Mouse (Mus musculus): Measurements from ENCODE around the gene Otub1.

Gene Otub1

GRCm38 (mm10) chr19:7149158-7149685, 56.9 kb downstream of the Otub1 start:
- DNase-seq (ENCODE audit: extremely low read depth, insufficient read length, low spot score), result no peak

- no peak for DNase-seq (ENCODE audit: extremely low read depth, insufficient read length, low spot score)
Observed at GRCm38 (mm10) chr19:7148541-7149085, 57.5 kb downstream of the Otub1 start.
